Mouse (Mus musculus) liver, postnatal 0 days (tissue): ENCODE measurements around the gene Fbxl2. TPM values are rescaled to one million over a fixed set of nuclear protein-coding genes. Genes with fewer than 3 reads are reported as not detected.

Experiments used
- ATAC-seq: fragments of 200-750 bp; cut with Nextera tagmentation; 2 replicates; pipeline ENCODE4 v1.8.0; 2017; ENCODE audit warnings: mild to moderate bottlenecking, moderate library complexity
- DNase-seq: peaks from one replicate; pipeline ENCODE4 v3.0.0-alpha.2; 2016
- H3K27ac ChIP-seq: fragments of 300-500 bp; sonication (generic); 2 replicates; pipeline ENCODE4 v1.5.1; 2014; ENCODE audit warnings: antibody characterized with exemption, moderate library complexity, mild to moderate bottlenecking, low read depth
- H3K27me3 ChIP-seq: fragments of 300-500 bp; sonication (generic); 2 replicates; pipeline ENCODE4 v1.6.1; 2014; ENCODE audit warnings: low read length, control low read depth, mixed read lengths; ENCODE audit not compliant: insufficient read depth
- H3K36me3 ChIP-seq: fragments of 300-500 bp; sonication (generic); replicated peaks from 2 replicates; pipeline ENCODE4 v1.6.1; 2014; ENCODE audit warnings: mild to moderate bottlenecking, control low read depth, low read length, moderate library complexity, mixed read lengths; ENCODE audit not compliant: insufficient read depth
- H3K4me1 ChIP-seq: fragments of 300-500 bp; sonication (generic); 2 replicates; pipeline ENCODE4 v1.6.1; 2014; ENCODE audit warnings: antibody characterized with exemption, mild to moderate bottlenecking, control low read depth; ENCODE audit not compliant: insufficient read depth
- H3K4me2 ChIP-seq: fragments of 300-500 bp; sonication (generic); 2 replicates; pipeline ENCODE4 v1.6.1; 2014; ENCODE audit warnings: low read depth, mild to moderate bottlenecking, low read length, moderate library complexity, mixed read lengths
- H3K4me3 ChIP-seq: fragments of 300-500 bp; sonication (generic); 2 replicates; pipeline ENCODE4 v1.5.1; 2014; ENCODE audit warnings: low read depth, low read length
- H3K9ac ChIP-seq: fragments of 300-500 bp; sonication (generic); replicated peaks from 2 replicates; pipeline ENCODE4 v1.6.1; 2014; ENCODE audit warnings: mild to moderate bottlenecking, moderate library complexity
- H3K9me3 ChIP-seq: fragments of 300-500 bp; sonication (generic); 2 replicates; pipeline ENCODE4 v1.6.1; 2016; ENCODE audit warnings: mild to moderate bottlenecking, control low read depth, low read length, mixed read lengths
- CTCF ChIP-seq: sonication (generic); IDR thresholded peaks from 2 replicates; pipeline ENCODE4 v1.5.1; 2016; ENCODE audit warnings: antibody characterized with exemption, low read depth
- EP300 ChIP-seq: IDR thresholded peaks from 2 replicates; pipeline ENCODE4 v1.6.1; 2016; ENCODE audit warnings: antibody characterized with exemption, low read depth, mild to moderate bottlenecking
- WGBS: fragments of 180-500 bp; shearing (Covaris S2); extraction: QIAGEN DNeasy Blood & Tissue Kit; methylation state at CpG from one replicate; pipeline ENCODE4 v1.1.7; 2014; ENCODE audit not compliant: insufficient replicate concordance; 5-methylcytosine and 5-hydroxymethylcytosine counted together
- polyA plus RNA-seq: library from polyadenylated mRNA; unstranded; fragments of >200 nt; fragmentation: Nextera tagmentation; extraction: Ambion mirVana; gene quantifications from 2 replicates; pipeline ENCODE4 v1.2.1, GENCODE M21; 2015

Fbxl2 gene
- polyA plus RNA-seq, 1 experiment from 2014 or later = 0.32 TPM

- H3K27ac ChIP-seq = peak overlapping the region; percentile 96
- H3K9me3 ChIP-seq = no peaks in the 10 kb centered on the region
- no peak for TF ChIP-seq EP300
- TF ChIP-seq CTCF = no peak
- no peak overlapping the region for H3K4me3 ChIP-seq
- 78% methylated on average over 1 of the region's 1 CpGs for WGBS
- no peaks in the 10 kb centered on the region for H3K36me3 ChIP-seq
- no peak overlapping the region for H3K9ac ChIP-seq
- no peaks in the 10 kb centered on the region for H3K27me3 ChIP-seq
- H3K4me1 ChIP-seq = peaks cover 19% of the 10 kb centered on the region
- no peak for DNase-seq
- peak overlapping the region; percentile 68 for H3K4me2 ChIP-seq
- no peak for ATAC-seq
These were observed 116.3 kb downstream of the Fbxl2 start for GRCm38 (mm10) chr9:113929676-113930075.

GRCm38 (mm10) chr9:113928591-113928990 is 117.4 kb downstream of the Fbxl2 start:
- Histone ChIP-seq H3K27ac (peak overlapping the region; percentile 96), H3K9ac (no peak overlapping the region), H3K4me1 (peaks cover 18% of the 10 kb centered on the region), H3K4me3 (no peak overlapping the region), H3K36me3 (no peaks in the 10 kb centered on the region), H3K9me3 (no peaks in the 10 kb centered on the region), H3K27me3 (no peaks in the 10 kb centered on the region), H3K4me2 (0 out of 2 replicates have a peak overlapping the region, but pooled peaks have one; percentile 10)
- no peak for ATAC-seq
- TF ChIP-seq CTCF (no peak), EP300 (peak; percentile 63; the same call in 1 of the 2 replicates)
- no peak for DNase-seq
- WGBS = 29% methylated on average over 4 of the region's 4 CpGs

GRCm38 (mm10) chr9:113924883-113925282 is 121.1 kb downstream of the Fbxl2 start:
- Histone ChIP-seq H3K4me1 (peaks cover 6% of the 10 kb centered on the region), H3K4me3 (no peak overlapping the region), H3K27ac (no peak overlapping the region), H3K27me3 (no peaks in the 10 kb centered on the region), H3K4me2 (no peak overlapping the region), H3K36me3 (peaks cover 10% of the 10 kb centered on the region), H3K9ac (no peak overlapping the region), H3K9me3 (no peaks in the 10 kb centered on the region)
- WGBS = 80% methylated on average over 5 of the region's 5 CpGs
- TF ChIP-seq EP300 (no peak), CTCF (no peak)
- ATAC-seq (no peak), DNase-seq (no peak)

- H3K36me3 ChIP-seq = peaks cover 13% of the 10 kb centered on the region
- H3K4me2 ChIP-seq = no peak overlapping the region
- ATAC-seq (no peak), DNase-seq (no peak)
- H3K4me1 ChIP-seq = no peaks in the 10 kb centered on the region
- H3K4me3 ChIP-seq = no peak overlapping the region
- H3K27me3 ChIP-seq = no peaks in the 10 kb centered on the region
- no peaks in the 10 kb centered on the region for H3K9me3 ChIP-seq
- TF ChIP-seq EP300 (no peak), CTCF (no peak)
- WGBS = 86% methylated on average over 5 of the region's 5 CpGs
- no peak overlapping the region for H3K27ac ChIP-seq
- no peak overlapping the region for H3K9ac ChIP-seq
These were observed 123.3 kb downstream of the Fbxl2 start for GRCm38 (mm10) chr9:113922677-113923076.

GRCm38 (mm10) chr9:113915789-113916188 is 130.2 kb downstream of the Fbxl2 start:
- Histone ChIP-seq H3K27me3 (no peaks in the 10 kb centered on the region), H3K4me3 (no peak overlapping the region), H3K9me3 (no peaks in the 10 kb centered on the region), H3K27ac (no peak overlapping the region), H3K9ac (no peak overlapping the region), H3K4me1 (no peaks in the 10 kb centered on the region; the same call in 1 of the 2 replicates), H3K4me2 (peak overlapping the region; percentile 48; the same call in 1 of the 2 replicates), H3K36me3 (peaks cover 29% of the 10 kb centered on the region)
- TF ChIP-seq CTCF = no peak
- peak; percentile 83 for TF ChIP-seq EP300
- ATAC-seq (peak; percentile 59), DNase-seq (no peak)
- WGBS = 60% methylated on average over 5 of the region's 5 CpGs

Other genes with a start within 250 kb of the Fbxl2 start
- 22.6 and 22.8 TPM in 2 replicates for gene Ubp1, start 115.3 kb downstream of the Fbxl2 start, polyA plus RNA-seq
- gene Susd5, start 10.9 kb upstream of the Fbxl2 start, polyA plus RNA-seq = not detected in 2 replicates